Mouse (Mus musculus) inflammation-experienced regulatory T-cells (primary cell): ENCODE results near the gene Trcg1. TPM values are rescaled to one million over a fixed set of nuclear protein-coding genes. Genes with fewer than 3 reads are reported as not detected.

ENCODE experiments used
- polyA plus RNA-seq, 2 experiments: library from polyadenylated mRNA; unstranded; fragments of 100-300 nt; shearing (Covaris generic); gene quantifications; one replicate each; pipeline ENCODE4 v1.2.1; 2017

Gene Trcg1
- 1 to 10 TPM in 1 of 2 experiments, under 1 TPM in 1; 0.27 to 2.2 TPM for polyA plus RNA-seq

DNA sequence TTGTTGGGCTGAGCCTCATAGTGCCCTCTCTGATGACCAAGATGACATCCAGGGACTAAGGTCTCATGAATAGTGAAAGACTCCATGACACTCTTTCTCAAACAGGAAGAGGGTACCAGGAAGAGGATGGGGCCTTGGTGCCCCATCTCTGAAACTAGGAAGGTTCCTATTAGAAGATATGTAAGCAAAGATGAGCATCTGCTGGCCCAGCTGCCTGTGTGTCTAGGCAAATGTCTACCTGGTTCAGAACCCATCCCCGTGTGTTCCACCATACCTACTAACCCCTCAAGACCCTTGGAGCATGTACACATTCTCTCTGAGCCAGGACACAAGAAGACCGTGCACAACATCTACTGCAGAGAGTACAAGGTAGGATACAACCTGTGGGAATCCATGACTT lies at the start of gene Trcg1:
Trcg1 (plus strand) TSS at position 301 of the 400 bp plus-strand sequence.

DNA sequence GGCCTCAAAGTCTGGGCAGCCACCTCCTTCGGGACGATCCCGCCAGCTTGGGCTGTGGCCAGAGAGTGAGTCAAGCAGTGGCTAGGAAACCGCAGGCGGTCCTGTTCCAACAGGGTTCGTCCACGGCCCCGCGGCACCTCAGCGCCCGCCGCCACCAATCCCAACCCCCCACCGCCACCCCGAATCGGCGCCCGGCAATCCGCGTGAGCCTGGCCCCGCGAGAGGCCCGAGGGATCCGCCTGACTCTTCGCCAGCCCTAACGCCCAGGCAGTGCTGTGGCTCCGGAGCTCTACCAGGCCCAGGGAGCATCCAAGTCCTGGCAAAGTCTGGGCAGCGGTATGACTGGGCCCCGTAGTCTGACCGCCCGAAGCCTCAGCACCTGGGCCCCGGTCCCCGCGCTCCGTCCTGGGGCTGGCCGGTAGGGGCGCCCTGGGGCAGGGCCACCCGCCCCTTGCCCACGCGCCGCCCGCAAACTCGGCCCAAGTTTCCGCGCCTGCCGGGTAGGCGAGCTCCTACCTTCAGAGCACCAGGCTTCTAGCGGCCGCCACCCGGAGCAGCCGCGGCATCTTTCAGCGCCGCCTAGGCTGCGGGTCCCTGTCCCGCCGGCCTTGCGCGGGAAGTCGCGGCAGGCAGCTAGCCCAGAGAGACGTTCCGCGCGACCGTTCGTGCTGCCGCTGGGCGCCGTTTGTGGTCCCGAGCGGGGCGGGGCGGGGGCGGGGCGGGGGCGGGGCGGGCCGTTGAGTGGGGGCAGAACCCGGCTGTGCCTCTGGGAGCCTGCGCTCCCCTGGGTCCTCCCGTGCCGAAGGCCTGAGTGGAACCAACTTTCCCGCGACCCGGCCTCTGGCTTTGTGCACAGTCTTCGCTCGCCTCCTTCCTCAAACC lies 25.8 kb downstream of the Trcg1 start, which contains the start of gene 1700017B05Rik:
1700017B05Rik (minus strand) TSS at position 700 of the 882 bp plus-strand sequence.

Other genes with a start within 250 kb of the Trcg1 start
- 10 to 100 TPM; 18.7 to 22.5 TPM for gene Ptpn9, start 241.6 kb upstream of the Trcg1 start, polyA plus RNA-seq
- 10 to 100 TPM; 34.6 to 46.6 TPM for gene Sin3a, start 164.5 kb upstream of the Trcg1 start, polyA plus RNA-seq
- gene Man2c1, start 105.9 kb upstream of the Trcg1 start, polyA plus RNA-seq: 100 to 1,000 TPM in 1 of 2 experiments, 10 to 100 TPM in 1; 66.1 to 104 TPM
- 10 to 100 TPM; 29.4 to 32.0 TPM for gene Neil1, start 88.3 kb upstream of the Trcg1 start, polyA plus RNA-seq
- 100 to 1,000 TPM; 264 to 285 TPM for gene Commd4, start 78.2 kb upstream of the Trcg1 start, polyA plus RNA-seq
- gene 1700017B05Rik, start 26.1 kb downstream of the Trcg1 start, polyA plus RNA-seq: 10 to 100 TPM; 35.4 to 55.2 TPM
- gene Ppcdc, start 203.6 kb downstream of the Trcg1 start, polyA plus RNA-seq: 100 to 1,000 TPM; 114 to 157 TPM
- 1 to 10 TPM in 1 of 2 experiments, under 1 TPM in 1; 0.40 to 2.3 TPM for gene Scamp5, start 231.5 kb downstream of the Trcg1 start, polyA plus RNA-seq